Mouse (Mus musculus) lung, postnatal 0 days (tissue): ENCODE results near the gene Cfap61. TPM values are rescaled to one million over a fixed set of nuclear protein-coding genes. Genes with fewer than 3 reads are reported as not detected.

Experiments used
- ATAC-seq: fragments of 200-750 bp; cut with Nextera tagmentation; 2 replicates; pipeline ENCODE4 v1.8.0; 2017; ENCODE audit warnings: moderate library complexity
- DNase-seq: peaks from one replicate; pipeline ENCODE4 v3.0.0-alpha.2; 2016; ENCODE audit warnings: low spot score
- H3K27ac ChIP-seq: fragments of 300-500 bp; sonication (generic); 2 replicates; pipeline ENCODE4 v1.5.1; 2014; ENCODE audit warnings: antibody characterized with exemption, mild to moderate bottlenecking, low read length, mixed read lengths
- H3K27me3 ChIP-seq: fragments of 300-500 bp; sonication (generic); replicated peaks from 2 replicates; pipeline ENCODE4 v1.6.1; 2014; ENCODE audit warnings: low read length, mixed read lengths; ENCODE audit not compliant: insufficient read depth
- H3K36me3 ChIP-seq: fragments of 300-500 bp; sonication (generic); 2 replicates; pipeline ENCODE4 v1.6.1; 2014; ENCODE audit warnings: low read length, mixed read lengths; ENCODE audit not compliant: insufficient read depth
- H3K4me1 ChIP-seq: fragments of 300-500 bp; sonication (generic); 2 replicates; pipeline ENCODE4 v1.6.1; 2014; ENCODE audit warnings: antibody characterized with exemption, low read depth, low read length, mixed read lengths; ENCODE audit not compliant: insufficient read depth
- H3K4me2 ChIP-seq: fragments of 300-500 bp; sonication (generic); replicated peaks from 2 replicates; pipeline ENCODE4 v1.6.1; 2014; ENCODE audit warnings: low read depth, mild to moderate bottlenecking, low read length, moderate library complexity, mixed read lengths
- H3K4me3 ChIP-seq: fragments of 300-500 bp; sonication (generic); 2 replicates; pipeline ENCODE4 v1.5.1; 2014; ENCODE audit warnings: low read depth, low read length
- H3K9ac ChIP-seq: fragments of 300-500 bp; sonication (generic); replicated peaks from 2 replicates; pipeline ENCODE4 v1.6.1; 2014; ENCODE audit warnings: low read depth, mild to moderate bottlenecking
- H3K9me3 ChIP-seq: fragments of 300-500 bp; sonication (generic); 2 replicates; pipeline ENCODE4 v1.6.1; 2016; ENCODE audit warnings: low read length, mixed read lengths
- CTCF ChIP-seq: IDR thresholded peaks from 2 replicates; pipeline ENCODE4 v1.5.1; 2016; ENCODE audit warnings: antibody characterized with exemption, mild to moderate bottlenecking
- EP300 ChIP-seq: IDR thresholded peaks from 2 replicates; pipeline ENCODE4 v1.6.1; 2016; ENCODE audit warnings: antibody characterized with exemption, mild to moderate bottlenecking, control low read depth
- WGBS: fragments of 180-500 bp; shearing (Covaris S2); extraction: QIAGEN DNeasy Blood & Tissue Kit; methylation state at CpG from one replicate; pipeline ENCODE4 v1.1.7; 2014; 5-methylcytosine and 5-hydroxymethylcytosine counted together
- polyA plus RNA-seq: library from polyadenylated mRNA; unstranded; fragments of >200 nt; fragmentation: Nextera tagmentation; extraction: Ambion mirVana; gene quantifications from 2 replicates; pipeline ENCODE4 v1.2.1, GENCODE M21; 2015

Gene Cfap61
- polyA plus RNA-seq, 1 experiment from 2014 or later = 4.9 TPM

- Histone ChIP-seq H3K36me3 (no peaks in the 10 kb centered on the region), H3K4me3 (no peak overlapping the region), H3K9me3 (no peaks in the 10 kb centered on the region), H3K9ac (no peak overlapping the region), H3K27ac (no peak overlapping the region), H3K27me3 (no peaks in the 10 kb centered on the region), H3K4me2 (no peak overlapping the region), H3K4me1 (no peaks in the 10 kb centered on the region)
- ATAC-seq (no peak), DNase-seq (no peak)
- 73% methylated on average over 7 of the region's 7 CpGs for WGBS
- TF ChIP-seq CTCF (no peak), EP300 (no peak)
These were observed 13.9 kb downstream of the Cfap61 start for GRCm38 (mm10) chr2:145948402-145948954.

DNA sequence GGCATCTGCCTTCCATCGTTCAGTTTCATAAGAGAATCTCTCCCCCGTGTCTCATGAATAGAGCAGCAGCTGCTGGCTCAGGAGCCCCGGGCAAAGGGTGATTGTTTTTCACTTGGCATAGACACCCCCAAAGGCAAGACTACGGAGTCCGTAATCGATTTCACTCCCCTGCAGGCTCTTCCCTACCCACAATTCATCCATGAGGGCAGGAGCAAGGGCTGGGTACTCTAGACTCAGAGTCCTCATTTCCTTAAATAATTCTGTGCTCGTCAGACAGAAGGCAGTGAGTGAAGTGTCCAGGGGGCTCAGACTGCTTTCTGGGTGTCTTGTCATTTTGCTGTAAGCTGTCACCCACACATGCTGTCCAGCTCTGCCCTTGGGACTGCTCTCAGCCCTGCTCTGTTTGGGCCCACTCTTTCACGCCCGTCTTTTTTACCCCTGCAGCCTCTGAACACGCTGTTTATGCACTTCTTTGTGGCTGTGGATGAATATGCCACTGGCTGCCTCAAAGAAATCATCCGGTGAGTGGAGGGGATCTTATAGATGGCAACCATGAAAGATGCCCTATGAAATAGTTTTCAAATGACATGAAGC, 15.0 kb downstream of the Cfap61 start:
- Histone ChIP-seq H3K4me1 (no peaks in the 10 kb centered on the region), H3K36me3 (no peaks in the 10 kb centered on the region), H3K27ac (no peak overlapping the region), H3K9me3 (no peaks in the 10 kb centered on the region), H3K27me3 (no peaks in the 10 kb centered on the region), H3K4me2 (no peak overlapping the region), H3K9ac (no peak overlapping the region), H3K4me3 (no peak overlapping the region)
- TF ChIP-seq EP300 (no peak), CTCF (no peak)
- DNase-seq = no peak
- ATAC-seq = no peak
- 55% methylated on average over 11 of the region's 11 CpGs for WGBS

DNA sequence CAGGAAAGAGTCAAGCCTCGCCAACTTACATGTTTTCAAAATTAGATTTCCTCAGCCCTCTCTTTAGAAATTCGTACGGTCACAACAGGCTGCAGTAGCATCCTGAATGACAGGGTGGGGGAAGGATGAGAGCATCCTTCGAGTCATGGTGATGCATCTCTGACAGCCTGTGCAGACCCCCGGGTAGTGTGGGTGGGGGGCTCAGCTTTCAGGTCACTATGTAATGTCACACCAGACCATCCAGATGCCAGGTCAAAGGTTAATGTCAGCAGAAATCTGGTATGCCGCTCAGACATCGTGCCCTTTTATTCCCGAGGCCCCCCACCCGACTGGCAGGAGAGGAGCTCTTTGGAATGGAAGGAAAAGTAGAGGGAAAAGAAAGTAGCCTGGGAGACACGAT, 15.7 kb downstream of the Cfap61 start:
- Histone ChIP-seq H3K36me3 (no peaks in the 10 kb centered on the region), H3K9ac (no peak overlapping the region), H3K4me2 (no peak overlapping the region), H3K4me1 (no peaks in the 10 kb centered on the region), H3K27me3 (no peaks in the 10 kb centered on the region), H3K9me3 (no peaks in the 10 kb centered on the region), H3K27ac (no peak overlapping the region), H3K4me3 (no peak overlapping the region)
- no peak for ATAC-seq
- TF ChIP-seq CTCF (no peak), EP300 (no peak)
- WGBS = 31% methylated on average over 10 of the region's 10 CpGs
- no peak for DNase-seq

- H3K9ac ChIP-seq = no peak overlapping the region
- H3K4me1 ChIP-seq = no peaks in the 10 kb centered on the region
- TF ChIP-seq EP300 = no peak
- 72% methylated on average over 5 of the region's 5 CpGs for WGBS
- H3K27ac ChIP-seq = no peak overlapping the region
- DNase-seq (no peak), ATAC-seq (no peak)
- no peaks in the 10 kb centered on the region for H3K9me3 ChIP-seq
- H3K27me3 ChIP-seq = no peaks in the 10 kb centered on the region
- H3K4me3 ChIP-seq = no peak overlapping the region
- no peaks in the 10 kb centered on the region for H3K36me3 ChIP-seq
- H3K4me2 ChIP-seq = no peak overlapping the region
These were observed 18.1 kb downstream of the Cfap61 start for GRCm38 (mm10) chr2:145952726-145953125.

- TF ChIP-seq CTCF (no peak), EP300 (no peak)
- Histone ChIP-seq H3K9ac (no peak overlapping the region), H3K4me1 (no peaks in the 10 kb centered on the region), H3K27ac (no peak overlapping the region), H3K27me3 (no peaks in the 10 kb centered on the region), H3K9me3 (no peaks in the 10 kb centered on the region), H3K36me3 (no peaks in the 10 kb centered on the region), H3K4me2 (no peak overlapping the region), H3K4me3 (no peak overlapping the region)
- DNase-seq (no peak), ATAC-seq (no peak)
- WGBS = 66% methylated on average over 10 of the region's 10 CpGs
These were observed 21.3 kb downstream of the Cfap61 start for GRCm38 (mm10) chr2:145955844-145956243.

DNA sequence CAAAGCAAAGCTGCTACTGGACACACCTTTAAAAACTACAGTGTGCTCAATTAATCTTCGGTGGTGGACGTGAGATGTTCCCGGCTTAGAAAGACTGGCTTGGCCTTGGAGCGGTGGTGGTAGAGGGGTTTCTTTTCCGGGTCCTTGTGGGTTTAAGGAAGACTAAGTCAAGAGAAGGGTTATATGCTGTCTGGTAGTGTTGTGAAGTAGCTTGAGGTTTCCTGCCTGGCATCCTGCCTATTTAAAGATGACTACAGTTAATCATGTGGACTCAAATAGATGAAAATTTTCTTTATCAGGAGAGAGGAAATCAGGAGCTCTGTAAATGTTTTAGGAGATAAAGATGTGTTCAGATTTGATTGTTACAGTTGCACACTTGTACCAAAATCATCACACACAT, 21.7 kb downstream of the Cfap61 start:
- TF ChIP-seq EP300 (no peak), CTCF (no peak)
- Histone ChIP-seq H3K27me3 (no peaks in the 10 kb centered on the region), H3K27ac (no peak overlapping the region), H3K9ac (no peak overlapping the region), H3K36me3 (no peaks in the 10 kb centered on the region), H3K4me1 (no peaks in the 10 kb centered on the region), H3K4me2 (no peak overlapping the region), H3K9me3 (no peaks in the 10 kb centered on the region), H3K4me3 (no peak overlapping the region)
- ATAC-seq (no peak), DNase-seq (peak; percentile 11)
- 55% methylated on average over 5 of the region's 5 CpGs for WGBS

GRCm38 (mm10) chr2:145957450-145957849, 22.9 kb downstream of the Cfap61 start:
- TF ChIP-seq EP300 (no peak), CTCF (peak; percentile 81)

More at GRCm38 (mm10) chr2:145957450-145957849, 22.9 kb downstream of the Cfap61 start:
- 15% methylated on average over 4 of the region's 4 CpGs for WGBS
- Histone ChIP-seq H3K4me2 (no peak overlapping the region), H3K27ac (no peak overlapping the region), H3K9me3 (no peaks in the 10 kb centered on the region), H3K4me1 (no peaks in the 10 kb centered on the region), H3K9ac (no peak overlapping the region), H3K4me3 (no peak overlapping the region), H3K36me3 (no peaks in the 10 kb centered on the region), H3K27me3 (no peaks in the 10 kb centered on the region)
- peak; percentile 91 for DNase-seq
- no peak for ATAC-seq
